Mouse (Mus musculus) erythroblast, embryonic 14.5 days (primary cell): Measurements from ENCODE around the gene Fam102a.

Experiments used
- GATA1 ChIP-seq: IDR thresholded peaks from 2 replicates; pipeline ENCODE4 v1.6.1; 2012; ENCODE audit warnings: low read length, inconsistent platforms, mixed read lengths
- TAL1 ChIP-seq: IDR thresholded peaks from 3 replicates; pipeline ENCODE4 v1.6.1; 2012; ENCODE audit warnings: low read length, inconsistent platforms, mixed read lengths

GRCm38 (mm10) chr2:32512592-32512991, 22.5 kb upstream of the Fam102a start:
- TF ChIP-seq GATA1, result no peak
- TF ChIP-seq TAL1, result no peak
